Mouse (Mus musculus): Measurements from ENCODE around the gene Ybx1.
A peak's percentile ranks its signal among the peaks of the same experiment; 100 is the strongest.
"Not testable (repeated sequence)": the region's sequence is repeated elsewhere in the genome, so short reads cannot be mapped to it uniquely, and the experiment has no call there.

The Ybx1 gene

DNA sequence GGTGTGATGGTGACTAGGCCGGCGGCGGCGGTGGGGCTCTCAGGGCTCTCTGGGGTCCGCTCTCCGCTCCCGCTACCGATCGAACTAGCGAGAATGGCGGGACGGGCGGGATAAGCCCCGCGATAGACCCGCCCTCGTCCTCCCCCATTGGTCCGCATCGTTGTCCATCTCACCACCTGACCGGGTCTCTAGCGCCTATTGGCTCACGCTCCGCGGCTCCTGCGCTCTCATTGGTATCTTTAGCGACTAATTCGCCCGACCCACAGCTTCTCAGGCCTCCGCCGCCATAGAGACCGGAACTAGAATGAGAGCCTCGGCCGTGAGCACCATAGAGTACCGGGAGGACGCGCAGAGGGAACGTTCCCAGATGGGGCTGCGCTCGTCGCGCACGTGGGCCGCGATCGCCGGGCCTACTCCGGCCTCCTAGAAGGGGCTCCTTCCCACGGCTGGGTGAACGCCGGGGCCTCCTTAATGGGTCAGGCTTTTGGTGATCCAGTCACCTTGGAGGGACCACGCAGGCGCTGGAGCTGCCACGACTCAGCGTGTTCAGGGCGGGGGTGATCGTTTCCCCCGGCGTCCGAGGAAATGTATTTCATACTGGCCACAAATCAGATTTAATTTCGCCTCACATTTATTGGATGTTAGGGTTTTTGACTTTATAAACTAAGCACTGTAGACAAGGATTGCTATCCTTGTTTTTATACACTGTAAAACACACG is at the start of gene Ybx1:
TSS of gene Ybx1 (minus strand) at position 190 of the 719 bp plus-strand sequence.
- DNase-seq (ENCODE audit: extremely low read depth, insufficient read length, low spot score): peak; percentile 96

DNA sequence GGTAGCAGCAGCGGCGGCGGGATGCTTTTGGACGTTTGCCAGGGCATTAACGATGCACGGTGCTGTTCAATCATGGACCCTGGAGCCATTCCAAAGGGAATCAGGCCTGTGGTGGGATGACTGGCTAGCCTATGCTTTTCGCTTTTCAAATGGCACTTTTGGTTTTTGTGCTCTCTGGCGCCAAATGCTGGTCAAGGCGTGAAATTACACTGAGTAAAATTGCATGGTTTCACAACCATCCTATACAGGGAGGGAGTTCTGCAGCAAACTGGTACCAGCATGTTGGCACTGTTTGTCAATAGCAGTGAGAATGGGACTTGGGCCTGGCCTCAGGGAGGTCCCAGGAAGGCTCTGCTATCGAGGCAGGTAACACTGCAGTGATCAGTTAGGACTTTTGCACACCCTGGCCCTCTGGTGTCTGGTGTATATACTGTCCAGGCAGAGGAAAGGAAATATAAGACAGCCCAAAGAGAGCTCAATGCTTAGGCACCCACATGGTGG is 44.5 kb upstream of the Ybx1 start:
- DNase-seq (ENCODE audit: extremely low read depth, insufficient read length, low spot score): no peak

DNA sequence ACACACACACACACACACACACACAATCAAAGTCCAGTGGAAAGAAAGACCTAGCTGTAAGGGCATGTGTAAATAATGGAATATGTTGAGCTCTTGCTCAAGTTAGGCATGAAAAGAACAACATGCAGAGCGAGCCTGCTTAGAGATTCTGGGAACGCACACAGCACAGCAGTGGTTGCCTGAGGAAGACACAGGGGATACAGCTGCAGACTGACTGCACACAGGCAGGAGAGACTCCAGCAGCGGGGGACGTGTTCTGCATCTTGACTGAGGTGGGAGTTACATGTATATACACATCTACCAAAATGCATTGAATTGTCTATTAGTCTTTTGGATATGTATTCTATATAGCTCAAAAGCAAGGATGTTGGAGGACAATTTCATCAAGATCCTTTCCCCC is 44.0 kb upstream of the Ybx1 start:
- DNase-seq (ENCODE audit: extremely low read depth, insufficient read length, low spot score): no peak

DNA sequence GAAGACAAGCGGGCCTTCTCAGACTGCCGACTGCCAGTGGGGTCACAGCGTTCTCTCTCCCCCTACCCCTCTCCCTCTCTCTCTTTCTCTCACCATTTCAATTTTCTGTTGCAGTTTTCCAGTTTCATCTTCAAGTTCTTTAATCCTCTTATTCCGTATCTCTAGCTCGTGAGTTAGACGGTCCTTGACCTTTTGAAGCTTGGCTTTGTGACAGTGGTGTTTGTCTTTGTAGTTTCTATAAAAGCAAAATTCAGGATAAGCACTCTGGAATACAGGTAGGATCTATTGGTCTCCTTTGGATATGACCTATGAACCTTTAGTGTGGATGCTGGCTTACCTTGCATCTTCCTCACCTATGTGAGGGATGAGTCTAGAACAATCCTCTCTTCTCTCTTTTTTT is 39.1 kb upstream of the Ybx1 start:
- no peak for DNase-seq (ENCODE audit: extremely low read depth, insufficient read length, low spot score)

- peak; percentile 21 for DNase-seq (ENCODE audit: extremely low read depth, insufficient read length, low spot score)
Measured at GRCm38 (mm10) chr4:119320896-119321550, 26.6 kb upstream of the Ybx1 start.

GRCm38 (mm10) chr4:119320131-119320830 is 25.9 kb upstream of the Ybx1 start, which contains the start of gene Ppih:
Gene Ppih (minus strand): TSS chr4:119320546.
- DNase-seq (ENCODE audit: extremely low read depth, insufficient read length, low spot score): peak; percentile 93

- no peak for DNase-seq (ENCODE audit: extremely low read depth, insufficient read length, low spot score)
Measured at GRCm38 (mm10) chr4:119313756-119314155, 19.4 kb upstream of the Ybx1 start.

DNA sequence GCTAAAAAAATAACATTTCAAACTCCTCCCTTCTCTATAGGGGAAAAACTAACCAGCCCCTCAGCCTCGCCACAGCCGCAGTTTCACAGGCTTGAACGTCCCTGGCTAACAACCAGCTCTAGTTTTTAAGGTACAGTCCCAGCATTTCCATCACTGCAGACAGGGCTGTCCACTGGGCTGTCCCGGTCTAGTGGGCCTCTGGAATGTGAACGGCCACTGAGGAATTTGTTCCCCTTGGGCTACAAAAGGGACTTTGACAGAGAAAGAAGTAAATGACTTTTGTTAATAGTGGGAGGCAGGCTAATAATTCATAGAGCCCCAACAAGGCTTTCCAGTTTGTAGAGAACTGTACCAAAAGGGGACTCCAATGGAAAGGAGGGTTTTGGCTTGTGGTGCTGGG is 11.0 kb upstream of the Ybx1 start:
- no peak for DNase-seq (ENCODE audit: extremely low read depth, insufficient read length, low spot score)

DNA sequence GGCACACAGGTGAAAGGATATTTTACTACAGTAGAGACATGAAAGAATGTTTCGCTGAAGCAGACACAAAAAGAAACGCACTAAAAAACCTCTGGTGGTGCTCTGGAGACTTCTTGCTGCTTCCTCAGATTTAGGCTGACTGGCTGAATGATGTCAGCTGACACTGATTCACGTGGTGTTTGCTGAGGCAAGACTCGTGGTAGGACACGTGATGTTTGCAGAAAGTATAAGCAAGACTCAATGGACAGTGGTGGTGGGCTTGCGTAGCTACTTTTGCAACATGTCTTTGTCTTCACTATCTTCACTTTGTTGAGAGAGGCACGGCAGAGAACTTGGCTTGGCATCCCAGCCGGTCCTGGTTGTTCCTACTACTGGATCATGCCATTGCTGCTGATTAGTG is 8.9 kb upstream of the Ybx1 start:
- no peak for DNase-seq (ENCODE audit: extremely low read depth, insufficient read length, low spot score)

DNA sequence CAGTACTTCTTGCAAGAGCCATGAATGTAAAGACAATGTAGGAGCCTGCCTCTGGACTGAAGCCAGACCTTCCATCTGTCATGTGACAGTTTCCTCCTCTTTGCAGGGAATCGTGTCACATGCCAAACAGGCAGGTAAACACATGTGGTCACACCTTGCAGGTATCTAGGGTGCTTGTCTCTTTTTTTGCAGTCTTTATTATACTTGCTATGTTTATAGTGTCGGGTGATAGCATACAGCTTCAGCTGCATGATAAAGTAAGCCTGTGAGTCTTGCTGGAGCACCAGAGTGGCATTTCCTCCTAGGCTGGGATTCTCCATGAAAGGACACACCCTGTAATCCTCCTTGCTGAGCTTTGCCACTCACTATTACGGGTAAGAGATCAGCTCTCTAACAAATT is 7.4 kb upstream of the Ybx1 start:
- no peak for DNase-seq (ENCODE audit: extremely low read depth, insufficient read length, low spot score)

DNA sequence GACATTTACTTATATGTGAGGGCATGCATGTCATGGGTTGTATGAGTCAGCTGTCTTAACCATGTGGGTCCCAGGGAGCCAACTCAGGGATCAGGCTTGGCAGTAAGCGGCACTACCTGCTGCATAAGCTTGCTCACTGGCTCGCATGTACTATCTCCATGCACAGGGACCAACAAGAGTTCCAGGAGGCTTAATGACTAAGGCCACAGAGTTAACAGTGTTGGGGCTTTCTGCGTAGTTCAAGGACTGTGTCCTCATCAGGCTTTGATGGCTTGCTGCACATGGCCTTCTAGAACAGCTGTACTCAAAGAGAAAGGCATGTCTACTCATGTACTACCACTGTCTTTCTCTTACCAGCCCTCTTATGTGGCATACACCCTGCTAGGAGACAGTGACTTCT is 6.4 kb upstream of the Ybx1 start:
- no peak for DNase-seq (ENCODE audit: extremely low read depth, insufficient read length, low spot score)

DNA sequence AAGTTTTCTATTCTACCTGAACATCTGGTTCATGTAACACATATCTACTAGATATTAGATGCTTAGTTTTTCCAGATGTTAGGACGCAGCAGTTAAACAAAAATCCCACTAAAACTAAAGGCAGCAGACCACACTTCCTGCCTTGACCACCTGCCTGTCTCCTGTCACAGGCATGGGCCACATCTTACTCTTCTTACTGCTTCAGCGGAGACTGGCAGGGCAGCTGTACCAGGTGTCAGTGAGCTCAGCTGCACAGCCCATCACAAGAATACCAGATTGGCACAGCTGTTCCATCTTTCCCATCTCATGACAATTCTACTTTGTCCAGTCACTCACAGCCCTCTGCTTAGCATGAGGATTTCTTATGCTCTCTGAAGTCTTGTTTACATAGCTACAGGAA is 3.0 kb upstream of the Ybx1 start:
- no peak for DNase-seq (ENCODE audit: extremely low read depth, insufficient read length, low spot score)

- no peak for DNase-seq (ENCODE audit: extremely low read depth, insufficient read length, low spot score)
Measured at GRCm38 (mm10) chr4:119295134-119295453, 690 bp upstream of the Ybx1 start.

DNA sequence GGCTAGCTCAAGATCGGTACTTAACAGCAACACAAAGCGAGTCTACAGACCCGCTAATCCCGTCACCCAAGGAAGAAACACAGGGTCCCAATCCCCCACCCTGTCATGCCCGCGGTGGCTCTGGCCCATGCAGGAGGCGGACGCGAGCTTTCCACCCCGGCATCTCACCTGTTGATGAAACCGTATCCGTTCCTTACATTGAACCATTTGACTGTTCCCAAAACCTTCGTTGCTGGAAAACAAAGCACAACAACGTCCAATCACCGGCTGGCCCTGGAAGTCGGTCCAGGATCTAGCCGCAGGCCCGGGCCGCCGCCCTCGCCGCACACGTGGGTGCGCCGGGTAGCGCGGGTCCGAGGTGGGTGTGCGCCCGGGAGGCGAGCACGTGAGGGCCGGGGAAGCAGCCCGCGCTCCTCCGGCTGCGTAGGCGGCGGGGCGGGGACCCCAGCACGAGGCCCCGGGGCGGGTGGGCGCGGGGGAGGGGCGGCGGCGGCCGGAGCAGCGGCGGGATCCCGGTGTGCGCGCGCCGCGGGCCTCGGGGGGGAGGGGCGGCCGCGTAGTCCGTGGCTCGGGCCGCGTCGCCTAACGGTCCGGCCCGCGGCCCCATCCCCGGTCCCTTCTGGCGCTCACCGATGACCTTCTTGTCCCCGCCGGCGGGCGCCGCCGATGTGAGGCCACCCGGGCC is 688 bp downstream of the Ybx1 start:
- peak; percentile 55 for DNase-seq (ENCODE audit: extremely low read depth, insufficient read length, low spot score)

DNA sequence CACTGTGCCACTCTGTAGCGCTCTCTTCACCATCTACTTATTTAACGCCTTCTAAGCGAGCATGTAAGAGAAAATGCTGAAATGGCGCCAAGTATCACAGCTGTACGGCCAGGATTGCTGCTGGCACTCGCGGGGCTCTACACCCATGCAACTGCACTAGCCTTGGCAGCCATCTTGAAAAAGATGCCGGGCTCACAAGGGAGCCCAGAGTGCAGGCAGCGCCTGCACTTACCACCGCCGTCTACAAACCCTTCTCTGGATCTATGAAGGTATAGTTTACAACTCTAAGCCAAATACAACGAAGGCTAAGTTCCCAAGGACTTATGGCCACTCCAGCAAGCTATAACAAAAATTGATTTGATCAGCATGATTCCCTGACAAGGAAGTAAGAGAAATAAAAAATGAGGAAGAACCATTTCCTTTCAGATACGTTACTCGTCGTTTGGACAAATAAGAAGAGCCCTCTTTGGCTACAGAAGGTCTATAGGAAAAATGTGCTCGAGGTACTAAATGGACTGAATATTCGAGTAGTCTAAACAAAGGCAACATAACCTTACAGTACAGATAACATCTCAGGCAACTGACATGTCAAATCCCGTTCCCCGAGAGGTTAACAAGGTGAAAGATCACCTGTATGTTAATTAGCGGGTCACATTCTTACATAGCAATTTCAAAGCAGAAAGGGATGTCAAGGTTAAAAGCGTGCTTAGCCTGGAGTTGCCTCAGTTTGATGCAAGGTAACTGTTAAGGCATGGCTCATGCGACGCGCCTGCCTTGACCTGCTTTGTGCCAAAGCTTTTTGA is 1.4 kb downstream of the Ybx1 start:
- peak; percentile 42 for DNase-seq (ENCODE audit: extremely low read depth, insufficient read length, low spot score)

DNA sequence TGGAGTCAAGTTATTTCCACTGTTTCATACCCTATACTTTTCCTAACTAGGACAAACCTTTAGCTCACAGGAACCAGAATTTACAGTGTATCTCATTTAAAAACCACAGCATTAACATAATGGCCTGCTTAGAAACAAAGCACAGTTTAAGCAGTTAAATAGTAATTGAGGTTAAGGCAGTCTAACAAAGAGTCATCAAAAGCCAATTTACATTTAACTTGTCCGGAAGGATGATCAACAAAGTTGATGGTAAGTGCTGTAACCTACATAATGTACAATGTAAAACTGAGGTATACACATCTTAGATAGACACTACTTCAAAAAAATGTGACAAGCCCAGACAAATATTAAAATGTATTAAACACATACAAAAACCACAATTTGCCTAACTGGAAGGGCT is 2.5 kb downstream of the Ybx1 start:
- no peak for DNase-seq (ENCODE audit: extremely low read depth, insufficient read length, low spot score)

DNA sequence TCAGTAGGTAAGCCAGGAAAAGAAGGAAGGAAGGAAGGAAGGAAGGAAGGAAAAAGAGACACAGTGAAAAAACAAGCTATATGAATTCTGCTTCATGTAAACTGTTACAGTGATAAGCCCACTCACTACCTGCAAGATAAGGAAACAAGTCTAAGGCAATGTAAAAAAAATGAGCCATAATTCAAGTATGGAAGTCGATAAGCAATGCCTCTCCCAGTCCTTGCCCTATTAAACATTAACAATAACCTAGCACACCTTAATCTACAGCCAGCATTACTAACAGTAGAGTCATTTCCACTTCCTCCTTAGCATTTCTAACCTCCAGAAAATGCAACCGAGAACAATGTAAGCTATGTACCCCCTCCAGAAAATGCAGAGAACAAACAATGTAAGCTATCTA is 9.1 kb downstream of the Ybx1 start:
- no peak for DNase-seq (ENCODE audit: extremely low read depth, insufficient read length, low spot score)

DNA sequence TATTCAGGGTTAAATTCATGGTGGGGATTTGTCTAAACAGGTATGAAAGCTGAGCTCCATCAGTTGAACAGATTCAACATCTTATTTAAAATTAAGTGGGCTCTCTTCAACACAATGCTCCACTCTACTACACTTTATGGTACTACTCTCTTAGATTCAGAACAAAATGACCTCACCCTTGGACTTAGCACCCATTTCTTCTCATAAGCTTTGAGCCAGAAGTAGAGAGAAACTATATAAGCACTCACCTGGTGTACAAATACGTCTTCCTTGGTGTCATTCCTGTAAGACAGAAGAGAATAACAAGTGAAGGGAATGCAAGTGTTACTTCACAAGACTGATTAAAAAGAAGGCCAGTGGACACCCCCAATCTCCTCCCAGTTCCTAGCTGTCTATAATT is 9.5 kb downstream of the Ybx1 start:
- no peak for DNase-seq (ENCODE audit: extremely low read depth, insufficient read length, low spot score)

- DNase-seq (ENCODE audit: extremely low read depth, insufficient read length, low spot score): not testable (repeated sequence)
Measured at GRCm38 (mm10) chr4:119278784-119279183, 15.6 kb downstream of the Ybx1 start.

- DNase-seq (ENCODE audit: extremely low read depth, insufficient read length, low spot score): no peak
Measured at GRCm38 (mm10) chr4:119275726-119276125, 18.7 kb downstream of the Ybx1 start.
